Mouse (Mus musculus): ENCODE measurements around the gene Efl1. TPM values are rescaled to one million over a fixed set of nuclear protein-coding genes. Genes with fewer than 3 reads are reported as not detected.

Efl1 gene
- polyA plus RNA-seq, 1 experiment from 2014 or later = 16.9 TPM

GRCm38 (mm10) chr7:82821501-82821900 is 173.1 kb downstream of the Efl1 start:
- Histone ChIP-seq H3K4me1 (ENCODE audit: control insufficient read depth, insufficient read depth, low read length) (no peaks in the 10 kb centered on the region), H3K4me2 (no peak overlapping the region), H3K36me3 (ENCODE audit: control insufficient read depth, insufficient read depth, low read length) (no peaks in the 10 kb centered on the region), H3K4me3 (ENCODE audit: low read depth, low read length) (no peak overlapping the region), H3K9ac (ENCODE audit: low read depth, low read length) (no peak overlapping the region), H3K27me3 (ENCODE audit: control insufficient read depth, insufficient read depth, low read length) (no peaks in the 10 kb centered on the region), H3K9me3 (replicated peaks; ENCODE audit: control insufficient read depth, low read length) (peaks cover 3% of the 10 kb centered on the region; the same call in 1 of the 2 replicates), H3K27ac (ENCODE audit: low read depth, low read length) (no peak overlapping the region)
- ATAC-seq (replicated peaks; ENCODE audit: insufficient number of reproducible peaks, low FRiP score, low TSS enrichment) = no peak
- WGBS (ENCODE audit: insufficient replicate concordance) = 76% methylated on average over 3 of the region's 3 CpGs

GRCm38 (mm10) chr7:82822528-82822927 is 174.1 kb downstream of the Efl1 start:
- Histone ChIP-seq H3K27ac (ENCODE audit: low read depth, low read length) (no peak overlapping the region), H3K9me3 (replicated peaks; ENCODE audit: control insufficient read depth, low read length) (no peaks in the 10 kb centered on the region), H3K36me3 (ENCODE audit: control insufficient read depth, insufficient read depth, low read length) (no peaks in the 10 kb centered on the region), H3K4me2 (no peak overlapping the region), H3K4me1 (ENCODE audit: control insufficient read depth, insufficient read depth, low read length) (no peaks in the 10 kb centered on the region), H3K9ac (ENCODE audit: low read depth, low read length) (no peak overlapping the region), H3K27me3 (ENCODE audit: control insufficient read depth, insufficient read depth, low read length) (no peaks in the 10 kb centered on the region), H3K4me3 (ENCODE audit: low read depth, low read length) (no peak overlapping the region)
- no peak for ATAC-seq (replicated peaks; ENCODE audit: insufficient number of reproducible peaks, low FRiP score, low TSS enrichment)
- 23% methylated on average over 1 of the region's 1 CpGs for WGBS (ENCODE audit: insufficient replicate concordance)

Other genes with a start within 250 kb of the Efl1 start
- gene Saxo2, start 86 bp upstream of the Efl1 start, polyA plus RNA-seq (2014; fragmentation: Nextera tagmentation; extraction: Ambion mirVana) = 5.6 and 6.0 TPM in 2 replicates
- 10.8 and 12.2 TPM in 2 replicates for gene Mex3b, start 218.7 kb downstream of the Efl1 start, polyA plus RNA-seq (2014; fragmentation: Nextera tagmentation; extraction: Ambion mirVana)

Measured in heart, embryonic 11.5 days (tissue).